ENCODE assay signal across 22 mouse cellular contexts in genomic region chr6:34355349-34355747, GRCm38 (mm10). TPM values are rescaled to one million over a fixed set of nuclear protein-coding genes. Genes with fewer than 3 reads are reported as not detected.
DNase-seq lines count a peak whose midpoint lies in the region; ATAC-seq and TF ChIP-seq lines count a peak whose summit lies in the region.
"Had no signal": no experiment of that assay in that cellular context is flagged by ENCODE, and none has a peak within 500 bp of the region (broad histone marks: within the 10 kb centered on the region; RNA-seq: fewer than 3 reads in every experiment).

No protein-coding gene starts in this region.

- 78% methylated on average over 6 of the region's 6 CpGs for WGBS in hindbrain, embryonic 10.5 days
- WGBS in hindbrain, embryonic 12.5 days: 76% methylated on average over 6 of the region's 6 CpGs
- 42% methylated on average over 6 of the region's 6 CpGs for WGBS in lung, postnatal 0 days
- WGBS in lung, adult 2 months: 59% methylated on average over 6 of the region's 6 CpGs
- WGBS in forebrain, embryonic 15.5 days: 82% methylated on average over 6 of the region's 6 CpGs

- TF ChIP-seq EP300 in lung, postnatal 0 days (IDR thresholded peaks at IDR 0.05): 0 out of 2 replicates have a peak, but pooled peaks have one; percentile 33

- H3K27me3 ChIP-seq in hindbrain, embryonic 10.5 days (ENCODE audit: insufficient read depth, poor library complexity, severe bottlenecking): no peaks in the 10 kb centered on the region
- H3K27me3 ChIP-seq in hindbrain, embryonic 12.5 days: no peaks in the 10 kb centered on the region
- H3K27me3 ChIP-seq in lung, postnatal 0 days (replicated peaks; ENCODE audit: insufficient read depth, low read length): no peaks in the 10 kb centered on the region
- no peaks in the 10 kb centered on the region for H3K27me3 ChIP-seq in forebrain, embryonic 15.5 days
- H3K27me3 ChIP-seq: liver, embryonic 13.5 days; neural tube, embryonic 12.5 days had no signal

- peaks cover 27% of the 10 kb centered on the region for H3K4me1 ChIP-seq in hindbrain, embryonic 10.5 days (replicated peaks)
- peaks cover 11% of the 10 kb centered on the region; the same call in 1 of the 2 replicates for H3K4me1 ChIP-seq in hindbrain, embryonic 12.5 days
- no peaks in the 10 kb centered on the region for H3K4me1 ChIP-seq in lung, postnatal 0 days (ENCODE audit: insufficient read depth, low read depth, low read length)
- H3K4me1 ChIP-seq in lung, adult 2 months (ENCODE audit: control insufficient read depth, insufficient read depth, low read length): peaks cover 3% of the 10 kb centered on the region; the same call in 1 of the 2 replicates
- peaks cover 12% of the 10 kb centered on the region for H3K4me1 ChIP-seq in forebrain, embryonic 15.5 days

- peak; percentile 31 for DNase-seq in adrenal gland, adult 2 months
- no peak for DNase-seq in adrenal gland, adult 18-20 months (ENCODE audit: low spot score in 2 of 2)
- DNase-seq in hindbrain, embryonic 10.5 days (ENCODE audit: low spot score): no peak
- peak; percentile 55 for DNase-seq in lung, postnatal 0 days (ENCODE audit: low spot score)
- no peak for DNase-seq in lung, adult 2 months
- DNase-seq in urinary bladder, postnatal 25 days (ENCODE audit: low spot score): no peak
- DNase-seq: cerebellum, adult 11-12 months; cerebellum, postnatal 36 days; forebrain, postnatal 0 days; gastrocnemius, postnatal 14 days; heart, postnatal 36 days; kidney, postnatal 14 days; liver, embryonic 13.5 days; right cerebral cortex, postnatal 14 days had no signal

- peak; percentile 44 for TF ChIP-seq CTCF in lung, postnatal 0 days (IDR thresholded peaks at IDR 0.05)
- no peak for TF ChIP-seq CTCF in lung, adult 2 months (IDR thresholded peaks at IDR 0.05; ENCODE audit: insufficient read depth, low read length)

- peak overlapping the region; percentile 87 for H3K27ac ChIP-seq in hindbrain, embryonic 10.5 days
- no peak overlapping the region for H3K27ac ChIP-seq in hindbrain, embryonic 12.5 days
- H3K27ac ChIP-seq in lung, postnatal 0 days (ENCODE audit: low read length): no peak overlapping the region
- no peak overlapping the region for H3K27ac ChIP-seq in forebrain, embryonic 15.5 days (replicated peaks)
- H3K27ac ChIP-seq: liver, embryonic 13.5 days; neural tube, embryonic 12.5 days had no signal

- no peak for ATAC-seq in hindbrain, embryonic 12.5 days (ENCODE audit: low FRiP score)
- ATAC-seq in lung, postnatal 0 days: peak; percentile 49; the same call in 1 of the 2 replicates
- ATAC-seq in forebrain, embryonic 15.5 days (replicated peaks): no peak
- ATAC-seq: forebrain, postnatal 0 days had no signal

- no peaks in the 10 kb centered on the region for H3K9me3 ChIP-seq in hindbrain, embryonic 10.5 days
- no peaks in the 10 kb centered on the region for H3K9me3 ChIP-seq in hindbrain, embryonic 12.5 days (replicated peaks)
- H3K9me3 ChIP-seq in lung, postnatal 0 days (ENCODE audit: low read length): no peaks in the 10 kb centered on the region
- no peaks in the 10 kb centered on the region for H3K9me3 ChIP-seq in forebrain, embryonic 15.5 days
- H3K9me3 ChIP-seq: embryonic facial prominence, embryonic 10.5 days; liver, embryonic 13.5 days; megakaryocyte, embryonic 14.5 days; neural tube, embryonic 12.5 days had no signal

- peaks cover 8% of the 10 kb centered on the region; the same call in 1 of the 2 replicates for H3K36me3 ChIP-seq in hindbrain, embryonic 10.5 days
- no peaks in the 10 kb centered on the region for H3K36me3 ChIP-seq in hindbrain, embryonic 12.5 days
- no peaks in the 10 kb centered on the region for H3K36me3 ChIP-seq in lung, postnatal 0 days (ENCODE audit: insufficient read depth, low read length)
- no peaks in the 10 kb centered on the region for H3K36me3 ChIP-seq in forebrain, embryonic 15.5 days
- H3K36me3 ChIP-seq: embryonic facial prominence, embryonic 10.5 days; liver, embryonic 13.5 days; neural tube, embryonic 12.5 days had no signal

- H3K9ac ChIP-seq in hindbrain, embryonic 12.5 days: no peak overlapping the region
- H3K9ac ChIP-seq in lung, postnatal 0 days (replicated peaks; ENCODE audit: low read depth): no peak overlapping the region
- no peak overlapping the region for H3K9ac ChIP-seq in forebrain, embryonic 15.5 days (replicated peaks)
- H3K9ac ChIP-seq: forebrain, postnatal 0 days; liver, embryonic 13.5 days; neural tube, embryonic 12.5 days had no signal

- no peak overlapping the region for H3K4me2 ChIP-seq in hindbrain, embryonic 12.5 days (replicated peaks)
- no peak overlapping the region for H3K4me2 ChIP-seq in lung, postnatal 0 days (replicated peaks; ENCODE audit: low read depth, low read length)
- H3K4me2 ChIP-seq in forebrain, embryonic 15.5 days (replicated peaks): no peak overlapping the region
- H3K4me2 ChIP-seq: liver, embryonic 13.5 days had no signal

- H3K4me3 ChIP-seq in hindbrain, embryonic 10.5 days: no peak overlapping the region
- no peak overlapping the region for H3K4me3 ChIP-seq in hindbrain, embryonic 12.5 days
- no peak overlapping the region for H3K4me3 ChIP-seq in lung, postnatal 0 days (ENCODE audit: low read depth, low read length)
- no peak overlapping the region for H3K4me3 ChIP-seq in lung, adult 2 months (replicated peaks; ENCODE audit: extremely low read depth, low read depth, low read length)
- no peak overlapping the region for H3K4me3 ChIP-seq in forebrain, embryonic 15.5 days
- H3K4me3 ChIP-seq: embryonic facial prominence, embryonic 10.5 days; liver, embryonic 13.5 days; megakaryocyte, embryonic 14.5 days; neural tube, embryonic 12.5 days had no signal

- no peak for TF ChIP-seq POLR2A in lung, adult 2 months (IDR thresholded peaks at IDR 0.05; ENCODE audit: borderline replicate concordance, extremely low read depth, low read depth, low read length)

RNA-seq across cellular contexts. Expression of gene Akr1b8, which starts 1.4 kb away (rescaled TPM):
- total RNA-seq in adrenal gland, adult 2 months (2021): 100 to 1,000 TPM; 267 to 269 TPM
- polyA plus RNA-seq in adrenal gland, adult 2 months (2012; rRNA removed): 20.2 and 28.5 TPM in 2 replicates
- 100 to 1,000 TPM; 227 to 304 TPM for total RNA-seq in adrenal gland, adult 18-20 months (2021)
- 27.2 and 29.1 TPM in 2 replicates for polyA plus RNA-seq in hindbrain, embryonic 10.5 days (2016; fragmentation: Nextera tagmentation; extraction: Ambion mirVana)
- polyA plus RNA-seq in hindbrain, embryonic 12.5 days (2016; fragmentation: Nextera tagmentation; extraction: Ambion mirVana): 18.4 and 19.9 TPM in 2 replicates
- 13.7 and 15.7 TPM in 2 replicates for polyA plus RNA-seq in lung, postnatal 0 days (2015; fragmentation: Nextera tagmentation; extraction: Ambion mirVana)
- polyA plus RNA-seq in lung, adult 2 months (2012; rRNA removed): 9.1 and 13.8 TPM in 2 replicates
- 2.2 and 3.1 TPM in 2 replicates for polyA plus RNA-seq in forebrain, embryonic 15.5 days (2015; fragmentation: Nextera tagmentation; extraction: Ambion mirVana)

RNA-seq across cellular contexts. Expression of gene Akr1b10, which starts 28.7 kb away (rescaled TPM):
- total RNA-seq in adrenal gland, adult 2 months (2021): 100 to 1,000 TPM; 167 to 199 TPM
- 53.5 and 64.3 TPM in 2 replicates for polyA plus RNA-seq in adrenal gland, adult 2 months (2012; rRNA removed)
- total RNA-seq in adrenal gland, adult 18-20 months (2021): 100 to 1,000 TPM; 154 to 191 TPM
- polyA plus RNA-seq in hindbrain, embryonic 10.5 days (2016; fragmentation: Nextera tagmentation; extraction: Ambion mirVana): 16.7 and 18.7 TPM in 2 replicates
- polyA plus RNA-seq in hindbrain, embryonic 12.5 days (2016; fragmentation: Nextera tagmentation; extraction: Ambion mirVana): 13.1 and 14.4 TPM in 2 replicates
- polyA plus RNA-seq in lung, postnatal 0 days (2015; fragmentation: Nextera tagmentation; extraction: Ambion mirVana): 15.5 and 16.9 TPM in 2 replicates
- polyA plus RNA-seq in lung, adult 2 months (2012; rRNA removed): 13.7 and 21.2 TPM in 2 replicates
- 5.7 and 5.8 TPM in 2 replicates for polyA plus RNA-seq in forebrain, embryonic 15.5 days (2015; fragmentation: Nextera tagmentation; extraction: Ambion mirVana)

RNA-seq across cellular contexts. Expression of gene Akr1b3, which starts 38.1 kb away (rescaled TPM):
- total RNA-seq in adrenal gland, adult 2 months (2021): 100 to 1,000 TPM; 232 to 352 TPM
- 187 and 213 TPM in 2 replicates for polyA plus RNA-seq in adrenal gland, adult 2 months (2012; rRNA removed)
- total RNA-seq in adrenal gland, adult 18-20 months (2021): 100 to 1,000 TPM; 302 to 310 TPM
- 287 and 330 TPM in 2 replicates for polyA plus RNA-seq in hindbrain, embryonic 10.5 days (2016; fragmentation: Nextera tagmentation; extraction: Ambion mirVana)
- polyA plus RNA-seq in hindbrain, embryonic 12.5 days (2016; fragmentation: Nextera tagmentation; extraction: Ambion mirVana): 128 and 133 TPM in 2 replicates
- 96.9 and 106 TPM in 2 replicates for polyA plus RNA-seq in lung, postnatal 0 days (2015; fragmentation: Nextera tagmentation; extraction: Ambion mirVana)
- 129 and 153 TPM in 2 replicates for polyA plus RNA-seq in lung, adult 2 months (2012; rRNA removed)
- polyA plus RNA-seq in forebrain, embryonic 15.5 days (2015; fragmentation: Nextera tagmentation; extraction: Ambion mirVana): 92.2 and 96.9 TPM in 2 replicates

RNA-seq across cellular contexts. Expression of gene Akr1b7, which starts 56.8 kb away (rescaled TPM):
- 1,000 to 10,000 TPM; 2,991 to 6,085 TPM for total RNA-seq in adrenal gland, adult 2 months (2021)
- 318 and 465 TPM in 2 replicates for polyA plus RNA-seq in adrenal gland, adult 2 months (2012; rRNA removed)
- 1,000 to 10,000 TPM; 2,529 to 6,211 TPM for total RNA-seq in adrenal gland, adult 18-20 months (2021)
- polyA plus RNA-seq in hindbrain, embryonic 10.5 days (2016; fragmentation: Nextera tagmentation; extraction: Ambion mirVana): not detected in 2 replicates
- polyA plus RNA-seq in hindbrain, embryonic 12.5 days (2016; fragmentation: Nextera tagmentation; extraction: Ambion mirVana): 0.17 TPM in 1 of 2 replicates, not detected in the other
- polyA plus RNA-seq in lung, postnatal 0 days (2015; fragmentation: Nextera tagmentation; extraction: Ambion mirVana): 0.14 and 0.20 TPM in 2 replicates
- 0.40 and 0.73 TPM in 2 replicates for polyA plus RNA-seq in lung, adult 2 months (2012; rRNA removed)
- 0.14 TPM in 1 of 2 replicates, not detected in the other for polyA plus RNA-seq in forebrain, embryonic 15.5 days (2015; fragmentation: Nextera tagmentation; extraction: Ambion mirVana)
- total RNA-seq: forebrain, postnatal 0 days; gastrocnemius, postnatal 14 days; heart, postnatal 36 days; layer of hippocampus, postnatal 14 days; left cerebral cortex, postnatal 25 days; midbrain, postnatal 0 days had no signal
- polyA plus RNA-seq: embryonic facial prominence, embryonic 10.5 days; neural tube, embryonic 12.5 days had no signal

Comparison
In these comparisons a context has a peak if more than half of its experiments do, and no peak if none do; other contexts are left out.
1. DNase-seq: peak in adrenal gland, adult 2 months (single experiment) and lung, postnatal 0 days (single experiment); none in adrenal gland, adult 18-20 months (0 of 2), hindbrain, embryonic 10.5 days (single experiment), lung, adult 2 months (single experiment) and urinary bladder, postnatal 25 days (single experiment).